Mouse (Mus musculus) kidney, adult 9 months (tissue): ENCODE measurements around the gene Znhit2.
A peak's percentile ranks its signal among the peaks of the same experiment; 100 is the strongest.
"Not testable (repeated sequence)": the region's sequence is repeated elsewhere in the genome, so short reads cannot be mapped to it uniquely, and the experiment has no call there.

Experiments
- DNase-seq: peaks from one replicate; pipeline ENCODE4 v3.0.0; 2022

Gene Znhit2

GRCm38 (mm10) chr19:6061021-6061533, at the start of gene Znhit2:
Znhit2 (plus strand) TSS chr19:6061192.
- DNase-seq: peak; percentile 97

DNA sequence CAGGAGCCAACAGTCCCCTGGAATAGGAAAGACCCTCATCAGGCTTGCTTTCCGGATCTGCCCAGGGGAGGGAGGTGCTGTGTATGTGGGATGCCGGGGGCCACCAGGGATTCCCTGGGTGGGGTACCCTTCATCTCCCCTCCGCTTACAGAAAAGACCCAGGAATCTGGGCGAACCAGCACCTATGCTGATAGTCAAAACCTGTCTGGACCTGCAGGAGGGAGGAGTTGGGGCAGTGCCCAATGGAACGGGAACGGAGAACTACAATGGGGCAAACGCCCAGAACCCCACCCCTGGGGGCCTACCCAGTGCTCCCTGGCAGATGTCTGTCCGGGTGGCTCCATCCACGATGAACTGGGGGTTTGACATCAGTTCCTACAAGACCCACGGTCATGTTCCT, 47.3 kb upstream of the Znhit2 start:
- no peak for DNase-seq

DNA sequence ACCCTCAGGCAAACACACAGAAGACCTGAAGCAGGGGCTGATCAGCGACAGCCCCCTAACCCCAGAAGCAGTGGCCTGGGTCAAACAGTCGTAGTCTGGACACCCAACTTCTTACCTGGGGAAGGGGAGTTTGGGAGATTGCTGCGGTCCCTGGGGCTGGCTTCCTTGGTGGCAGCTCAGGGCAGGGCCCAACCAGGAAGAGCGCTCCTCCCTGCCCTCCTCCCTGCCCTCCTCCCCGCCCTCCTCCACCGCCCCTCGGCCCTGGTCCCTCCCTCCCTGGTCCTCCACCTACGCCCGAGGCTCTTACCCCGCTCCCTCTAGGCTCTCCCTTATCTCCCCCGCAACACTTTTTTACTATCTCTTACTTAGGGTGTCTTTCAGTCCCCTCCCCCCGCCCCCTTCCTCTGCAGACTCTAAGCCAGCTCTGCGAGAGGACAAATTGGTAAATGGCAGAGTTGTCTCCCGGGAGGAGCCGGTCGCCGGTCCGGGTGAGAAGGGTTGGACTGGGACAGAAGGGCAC, 45.9 kb upstream of the Znhit2 start:
- DNase-seq: peak; percentile 26

DNA sequence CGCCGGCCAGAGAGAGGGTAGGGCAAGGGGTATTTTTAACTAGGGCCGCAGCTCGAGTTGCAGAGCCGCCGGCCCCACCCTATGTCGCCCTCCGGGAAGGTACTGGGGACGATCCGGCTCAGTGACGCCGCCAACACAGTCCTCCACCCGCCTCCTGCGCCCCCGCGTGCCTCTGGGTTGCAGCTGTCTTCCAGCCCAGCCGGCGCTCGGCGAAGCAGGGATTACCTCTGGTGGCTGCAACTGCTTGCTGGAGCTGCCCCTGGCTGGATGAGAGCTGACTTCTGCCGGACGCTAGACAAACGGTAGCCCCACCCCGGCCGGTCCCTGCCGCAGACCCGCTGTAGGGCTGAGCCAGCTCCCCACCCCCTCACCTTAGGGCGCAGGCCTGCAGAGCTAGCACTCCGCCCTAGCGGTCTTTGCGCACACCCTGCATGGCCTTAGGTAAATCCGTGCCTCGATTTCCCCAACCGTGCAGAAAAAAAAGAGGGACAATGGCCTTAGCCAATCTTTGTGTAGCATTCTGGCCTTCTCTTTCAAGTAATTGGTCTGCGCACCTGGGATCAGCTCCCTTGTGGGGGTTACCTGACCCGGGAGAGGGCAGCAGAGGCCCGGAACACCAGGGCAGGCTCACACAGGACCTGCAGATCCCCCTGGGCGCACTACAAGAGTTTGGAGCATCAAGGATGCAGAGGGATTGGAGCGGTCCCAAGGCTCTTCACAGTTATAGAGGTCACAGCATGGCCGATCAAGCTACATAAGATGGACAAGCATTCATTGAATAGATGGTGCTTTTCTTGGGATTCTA, 45.3 kb upstream of the Znhit2 start, which contains the start of gene Capn1:
Gene Capn1, minus strand, starts transcription at position 387 of the 805 bp plus-strand sequence.
- DNase-seq: peak; percentile 59

- no peak for DNase-seq
Observed at GRCm38 (mm10) chr19:6016532-6016931, 44.5 kb upstream of the Znhit2 start.

GRCm38 (mm10) chr19:6018142-6019089, 42.6 kb upstream of the Znhit2 start:
- peak; percentile 93 for DNase-seq

- DNase-seq: no peak
Observed at GRCm38 (mm10) chr19:6020276-6020675, 40.7 kb upstream of the Znhit2 start.

GRCm38 (mm10) chr19:6023059-6023458, 37.9 kb upstream of the Znhit2 start:
- DNase-seq: no peak

- peak; percentile 8 for DNase-seq
Observed at GRCm38 (mm10) chr19:6023930-6024329, 37.1 kb upstream of the Znhit2 start.

DNA sequence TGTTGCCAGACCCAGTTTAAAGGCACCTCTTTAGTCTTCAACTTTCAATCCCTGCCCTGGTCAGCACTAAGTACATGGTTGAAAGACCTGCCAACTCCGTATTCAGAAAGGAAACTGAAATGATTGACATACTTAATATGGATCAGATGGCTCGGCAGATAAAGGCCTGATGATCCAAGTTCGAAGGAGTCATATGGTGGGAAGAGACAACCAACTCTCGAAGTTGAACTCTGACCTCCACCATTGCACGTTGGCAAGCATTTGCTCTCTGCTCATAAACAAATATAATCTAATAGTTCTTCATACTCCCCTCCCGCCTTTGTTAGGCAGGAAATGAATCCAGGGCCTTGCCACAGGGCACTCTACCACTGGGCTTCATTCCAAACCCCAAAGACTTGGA, 32.0 kb upstream of the Znhit2 start:
- no peak for DNase-seq

DNA sequence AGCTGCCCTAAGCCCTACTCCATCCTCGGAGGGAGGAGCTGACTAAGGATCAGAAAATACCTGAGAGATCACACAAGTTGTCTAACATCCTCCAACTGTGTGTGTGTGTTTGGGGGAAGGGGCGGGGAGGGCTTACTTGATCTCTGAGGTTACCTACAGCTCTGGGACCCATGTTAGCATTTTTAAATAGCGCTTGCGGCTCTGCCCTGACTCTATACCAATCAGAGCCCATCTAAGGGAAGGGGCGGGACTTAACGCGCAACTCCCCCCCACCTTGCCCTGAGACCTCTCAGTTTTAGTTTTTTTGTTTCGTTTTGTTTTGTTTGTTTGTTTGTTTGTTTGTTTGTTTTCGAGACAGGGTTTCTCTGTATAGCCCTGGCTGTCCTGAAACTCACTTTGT, 31.6 kb upstream of the Znhit2 start:
- DNase-seq: no peak

- no peak for DNase-seq
Observed at GRCm38 (mm10) chr19:6030520-6031280, 30.3 kb upstream of the Znhit2 start.

GRCm38 (mm10) chr19:6035966-6036585, 24.9 kb upstream of the Znhit2 start:
- no peak for DNase-seq

DNA sequence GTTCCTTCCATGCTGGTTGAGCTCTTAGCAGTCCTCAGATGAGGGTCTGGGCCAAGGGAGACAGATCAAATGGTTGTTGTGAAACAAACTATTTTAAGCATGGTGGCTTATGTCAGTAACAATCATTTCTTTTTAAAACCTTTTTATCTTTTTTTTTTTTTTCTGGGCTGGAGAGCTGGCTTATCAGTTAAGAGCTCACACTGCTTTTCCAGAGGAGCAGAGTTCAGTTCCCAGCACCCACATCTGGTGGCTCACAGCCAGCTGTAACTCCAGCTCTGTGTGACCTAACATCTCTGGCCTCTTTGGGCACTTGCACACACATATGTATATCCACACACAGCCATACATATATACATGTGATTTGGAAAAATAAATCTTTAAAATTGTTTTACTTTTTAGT, 23.3 kb upstream of the Znhit2 start:
- no peak for DNase-seq

GRCm38 (mm10) chr19:6038326-6038725, 22.7 kb upstream of the Znhit2 start:
- no peak for DNase-seq

DNA sequence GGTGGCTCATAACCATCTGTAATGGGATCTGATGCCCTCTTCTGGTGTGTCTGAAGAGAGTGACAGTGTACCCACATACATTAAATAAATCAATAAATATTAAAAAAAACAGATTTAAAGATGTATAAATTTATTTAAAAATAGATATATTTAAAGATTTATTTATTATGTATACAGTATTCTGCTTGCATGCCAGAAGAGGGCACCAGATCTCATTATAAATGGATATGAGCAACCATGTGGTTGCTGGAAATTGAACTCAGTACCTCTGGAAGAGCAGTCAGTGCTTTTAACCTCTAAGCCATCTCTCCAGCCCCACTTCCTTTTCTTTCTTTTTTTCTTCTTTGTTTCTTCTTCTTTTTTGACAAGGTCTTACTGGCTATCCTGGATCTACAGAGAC, 21.0 kb upstream of the Znhit2 start:
- DNase-seq: no peak

- peak; percentile 6 for DNase-seq
Observed at GRCm38 (mm10) chr19:6042293-6042692, 18.7 kb upstream of the Znhit2 start.

DNA sequence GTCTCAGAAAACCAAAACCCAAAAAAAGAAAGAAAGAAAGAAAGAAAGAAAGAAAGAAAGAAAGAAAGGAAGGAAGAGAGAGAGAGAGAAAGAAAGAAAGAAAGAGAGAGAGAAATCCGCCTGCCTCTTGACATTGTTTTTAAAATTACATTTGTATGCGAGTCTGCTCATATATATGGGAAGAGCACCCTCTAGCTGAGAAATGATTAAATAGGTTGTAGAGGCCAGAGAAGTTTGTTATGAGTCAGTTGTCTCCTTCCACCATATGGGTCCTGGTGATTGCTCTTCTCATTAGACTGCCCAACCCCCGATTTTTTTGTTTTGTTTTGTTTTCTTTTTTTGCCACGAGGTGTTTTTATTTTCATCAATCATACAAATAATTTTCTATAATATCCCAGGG, 16.9 kb upstream of the Znhit2 start:
- DNase-seq: not testable (repeated sequence)

DNA sequence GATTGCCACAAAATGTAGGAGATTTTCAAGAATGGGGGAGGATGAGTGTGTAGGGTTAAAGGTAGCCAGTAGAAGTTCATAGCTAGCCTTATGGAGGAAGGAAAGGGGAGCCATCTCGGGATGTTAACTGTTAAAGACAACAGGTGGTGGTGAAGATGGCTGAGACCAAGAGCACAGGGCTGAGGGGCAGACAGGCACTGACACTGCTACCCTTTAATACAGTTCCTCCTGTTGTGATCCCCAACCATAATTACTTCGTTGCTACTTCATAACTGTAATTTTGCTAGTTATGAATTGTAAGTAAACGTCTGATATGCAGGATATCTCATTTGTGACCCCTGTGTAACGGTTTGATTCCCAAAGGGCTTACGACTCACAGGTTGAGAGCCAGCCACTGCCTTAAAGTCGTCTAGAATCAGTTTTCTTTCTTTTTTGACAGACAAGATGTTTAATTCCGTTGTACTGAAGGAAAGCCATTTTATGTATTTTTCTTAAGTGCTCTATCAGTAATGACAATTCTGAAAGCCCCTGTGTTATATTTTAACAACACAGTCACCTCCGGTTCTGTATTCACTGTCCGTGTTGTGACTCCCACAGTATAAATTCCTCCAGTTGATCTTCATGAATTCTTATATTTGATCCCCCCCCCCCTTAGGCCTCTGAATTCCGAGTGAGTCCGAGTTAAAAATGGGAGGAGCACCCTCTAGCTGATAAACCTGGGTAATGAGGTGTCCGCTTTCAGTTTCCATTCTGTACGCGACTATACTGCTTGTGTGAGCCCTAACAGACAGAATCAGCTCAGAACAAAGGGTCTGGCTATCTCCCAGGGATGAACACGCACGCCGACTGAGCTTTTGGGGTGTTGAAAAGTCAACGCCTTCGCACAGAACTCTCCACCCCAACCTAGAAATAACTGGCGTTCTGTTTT, 15.4 kb upstream of the Znhit2 start:
- peak; percentile 6 for DNase-seq

DNA sequence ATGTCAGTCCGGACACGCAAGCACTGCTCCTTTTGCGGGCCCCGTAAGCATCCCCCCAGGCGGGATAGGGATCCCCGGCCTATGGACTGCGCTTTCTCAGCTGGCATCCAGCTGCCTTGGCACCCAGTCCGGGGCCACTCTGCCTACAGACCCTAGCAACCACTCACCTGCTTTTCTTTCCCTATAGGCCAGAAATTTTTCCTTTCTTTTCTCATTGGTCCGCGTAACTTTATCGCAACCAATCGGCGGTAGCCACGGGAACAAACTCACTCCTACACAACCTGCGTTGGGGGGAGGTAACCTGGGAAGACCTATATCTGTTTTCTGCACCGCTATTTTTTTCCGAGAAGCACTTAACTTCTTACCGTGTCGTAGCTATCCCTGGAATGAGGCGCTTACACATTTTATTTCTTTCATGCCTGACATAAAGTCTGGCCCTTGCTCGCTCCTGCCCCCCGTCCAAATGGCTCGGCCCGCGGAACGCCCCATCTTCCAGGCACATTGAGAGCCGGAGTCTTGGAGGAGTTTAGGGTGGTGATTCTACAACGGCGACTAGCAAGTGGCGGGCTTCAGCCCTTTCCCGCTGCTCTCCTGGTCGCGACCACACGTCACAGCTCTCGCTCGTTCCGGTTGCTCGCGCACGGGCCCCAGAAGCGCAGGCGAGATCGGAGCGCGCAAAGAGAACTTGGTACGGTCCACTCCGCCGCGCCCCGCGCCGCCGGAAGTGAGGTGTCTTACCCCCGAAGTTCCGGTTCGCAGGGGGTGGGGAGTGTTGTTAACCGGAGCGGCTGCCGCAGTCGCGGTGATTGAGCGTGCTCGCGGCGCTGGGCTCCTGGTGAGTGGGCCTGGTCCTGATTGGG, 14.5 kb upstream of the Znhit2 start, which contains the start of gene Syvn1:
Gene Syvn1, plus strand, starts transcription at position 283 of the 860 bp plus-strand sequence.
- peak; percentile 97 for DNase-seq
